Mouse (Mus musculus) heart, adult 2 months (tissue): ENCODE results near the gene Gmppa. TPM values are rescaled to one million over a fixed set of nuclear protein-coding genes. Genes with fewer than 3 reads are reported as not detected.

Source experiments
- DNase-seq, 2 experiments: peaks; one replicate each; pipeline ENCODE4 v3.0.0; 2021
- H3K27ac ChIP-seq: fragments of 200-600 bp; 2 replicates; pipeline ENCODE4 v1.8.1; 2022
- H3K27me3 ChIP-seq: fragments of 200-500 bp; 2 replicates; pipeline ENCODE4 v1.6.1; 2012; ENCODE audit warnings: mild to moderate bottlenecking, low read length, inconsistent platforms, mixed read lengths; ENCODE audit not compliant: control insufficient read depth, insufficient read depth
- H3K36me3 ChIP-seq: fragments of 200-500 bp; 2 replicates; pipeline ENCODE4 v1.6.1; 2012; ENCODE audit warnings: low read length, inconsistent platforms; ENCODE audit not compliant: control insufficient read depth, insufficient read depth
- H3K4me1 ChIP-seq: fragments of 200-500 bp; 2 replicates; pipeline ENCODE4 v1.6.1; 2011; ENCODE audit warnings: low read length; ENCODE audit not compliant: control insufficient read depth, insufficient read depth
- H3K4me3 ChIP-seq: fragments of 200-600 bp; 2 replicates; pipeline ENCODE4 v1.8.1; 2022
- H3K79me2 ChIP-seq: fragments of 200-500 bp; replicated peaks from 2 replicates; pipeline ENCODE4 v1.6.1; 2012; ENCODE audit warnings: mild to moderate bottlenecking, inconsistent platforms, low read length, moderate library complexity, mixed read lengths; ENCODE audit not compliant: control insufficient read depth, insufficient read depth
- H3K9ac ChIP-seq: fragments of 200-500 bp; 2 replicates; pipeline ENCODE4 v1.6.1; 2012; ENCODE audit warnings: low read depth, mild to moderate bottlenecking, control low read depth, inconsistent platforms, low read length, mixed read lengths
- CTCF ChIP-seq: fragments of 200-600 bp; IDR thresholded peaks from 2 replicates; pipeline ENCODE4 v1.8.1; 2022; ENCODE audit warnings: antibody characterized with exemption, mild to moderate bottlenecking, moderate library complexity
- EP300 ChIP-seq: fragments of 200-500 bp; IDR thresholded peaks from 2 replicates; pipeline ENCODE4 v1.6.1; 2011; ENCODE audit warnings: low read depth, low read length, control low read depth; ENCODE audit not compliant: insufficient read depth
- POLR2A ChIP-seq: fragments of 200-500 bp; IDR thresholded peaks from 2 replicates; pipeline ENCODE4 v1.6.1; 2011; ENCODE audit warnings: mild to moderate bottlenecking, low read depth, low read length, control low read depth; ENCODE audit not compliant: insufficient read depth
- WGBS: fragments of 180-500 bp; shearing (Covaris S2); methylation state at CpG from one replicate; pipeline ENCODE4 v1.1.7; 2018; 5-methylcytosine and 5-hydroxymethylcytosine counted together
- intact Hi-C: fragments of 180-260 bp; cut with DNase I; formaldehyde crosslinking; loops from one replicate; pipeline ENCODE4 v1.15.1; 2025
- polyA plus RNA-seq: library from polyadenylated mRNA; depleted of rRNA; stranded (reverse); fragments of >200 nt; gene quantifications from 2 replicates; pipeline ENCODE4 v1.2.3, GENCODE M21; 2012
- total RNA-seq, 2 experiments: library from RNA; stranded (reverse); gene quantifications; 2 replicates each; pipeline ENCODE4 v1.2.3; 2021

Gene Gmppa
- total and polyA plus RNA-seq, 3 experiments = 38.9 to 94.6 (median 39.9) TPM

DNA sequence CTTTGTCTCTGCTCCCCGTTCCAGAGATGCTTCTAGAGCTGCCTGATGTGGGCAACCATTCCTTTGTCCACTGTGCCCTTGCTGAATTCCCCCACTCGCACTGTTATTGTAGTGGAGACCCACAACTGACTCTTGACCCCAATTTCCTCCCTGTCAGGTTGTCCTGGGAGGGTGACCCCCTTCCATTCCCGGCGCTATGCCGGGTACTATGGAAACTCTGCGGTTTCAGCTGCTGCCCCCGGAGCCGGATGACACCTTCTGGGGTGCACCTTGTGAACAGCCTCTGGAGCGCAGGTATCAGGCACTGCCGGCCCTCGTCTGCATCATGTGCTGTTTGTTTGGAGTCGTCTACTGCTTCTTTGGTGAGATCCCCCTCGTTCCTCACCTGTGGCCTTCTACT, 44.3 kb downstream of the Gmppa start:
- H3K4me1 ChIP-seq = peaks cover 4% of the 10 kb centered on the region
- peaks cover 5% of the 10 kb centered on the region for H3K27me3 ChIP-seq
- no peak overlapping the region for H3K4me3 ChIP-seq
- H3K36me3 ChIP-seq = no peaks in the 10 kb centered on the region
- no peak for TF ChIP-seq POLR2A
- TF ChIP-seq CTCF = no peak
- no peak for TF ChIP-seq EP300
- H3K79me2 ChIP-seq = no peaks in the 10 kb centered on the region
- H3K9ac ChIP-seq = no peak overlapping the region
- H3K27ac ChIP-seq = no peak overlapping the region
- intact Hi-C loops = loop anchor here (2.0 kb wide), 1 partner anchor 117 kb away; no protein-coding TSS in a partner anchor
- DNase-seq = no peak
- WGBS = 21% methylated on average over 13 of the region's 13 CpGs

DNA sequence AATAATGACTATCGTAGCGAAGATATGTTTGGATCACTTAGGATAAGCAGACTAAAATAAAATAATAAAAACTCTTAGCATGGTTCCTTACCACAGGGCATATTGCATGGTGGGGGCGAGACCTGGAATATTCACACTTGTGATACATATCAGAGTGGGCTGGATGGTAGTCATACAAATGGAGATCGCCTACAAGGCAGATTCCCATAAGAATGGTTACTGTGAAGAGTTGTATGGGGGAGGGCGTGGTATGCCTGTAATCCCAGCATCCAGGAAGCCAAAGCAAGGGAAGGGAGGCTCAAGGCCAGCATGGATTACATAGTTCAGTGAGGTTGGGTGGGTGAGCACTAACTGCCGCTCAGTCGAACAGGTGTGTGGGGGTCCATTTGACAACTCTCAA, 45.0 kb downstream of the Gmppa start:
- H3K27me3 ChIP-seq = peaks cover 5% of the 10 kb centered on the region
- WGBS = 83% methylated on average over 7 of the region's 7 CpGs
- TF ChIP-seq CTCF = no peak
- no peak for TF ChIP-seq POLR2A
- TF ChIP-seq EP300 = no peak
- intact Hi-C loops = loop anchor here (2.0 kb wide), 1 partner anchor 116 kb away; no protein-coding TSS in a partner anchor
- no peak overlapping the region for H3K4me3 ChIP-seq
- no peak overlapping the region for H3K27ac ChIP-seq
- H3K9ac ChIP-seq = no peak overlapping the region
- peaks cover 4% of the 10 kb centered on the region for H3K4me1 ChIP-seq
- H3K79me2 ChIP-seq = no peaks in the 10 kb centered on the region
- DNase-seq = no peak
- no peaks in the 10 kb centered on the region for H3K36me3 ChIP-seq

DNA sequence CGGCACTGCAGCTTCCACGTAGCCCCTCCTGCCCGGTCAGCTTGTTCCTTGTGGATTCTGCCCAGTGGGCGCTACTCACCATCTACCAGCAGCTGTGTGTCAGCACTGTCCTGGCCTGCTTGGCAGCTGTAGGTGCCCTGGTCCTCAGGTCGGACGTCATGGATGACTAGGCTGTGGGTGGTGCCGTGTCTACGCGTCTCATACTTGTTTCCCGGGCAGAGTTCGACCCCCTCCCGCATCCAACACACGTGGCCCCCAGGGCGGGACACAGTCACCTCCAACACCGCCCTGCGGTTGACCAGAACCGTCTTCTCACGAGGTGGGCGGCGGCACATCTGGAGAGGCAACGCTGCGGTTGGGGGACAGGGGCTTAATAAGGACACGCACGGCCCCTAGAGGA, 50.8 kb downstream of the Gmppa start:
- no peaks in the 10 kb centered on the region for H3K36me3 ChIP-seq

DNA sequence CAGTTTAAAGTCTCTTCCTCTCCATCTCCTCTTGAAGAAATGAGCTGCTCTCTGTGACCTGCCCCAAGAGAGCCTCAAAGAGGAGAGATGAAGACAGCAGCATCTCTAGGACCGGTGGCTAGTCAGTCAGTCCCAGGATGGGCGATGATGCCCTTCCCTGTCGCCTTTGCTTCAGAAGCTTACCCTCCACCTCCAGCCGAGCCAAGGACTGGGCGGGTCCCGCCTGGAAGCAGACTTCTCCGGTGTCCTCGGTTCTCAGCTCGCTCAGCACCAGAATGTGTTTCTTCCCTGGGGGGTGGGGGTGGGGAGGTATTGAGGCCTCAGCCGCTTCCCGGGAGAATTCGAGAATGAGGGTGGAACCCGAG, 51.3 kb downstream of the Gmppa start:
- no peak overlapping the region for H3K9ac ChIP-seq
- no peak for TF ChIP-seq CTCF
- TF ChIP-seq POLR2A = no peak
- no peak for TF ChIP-seq EP300
- peaks cover 5% of the 10 kb centered on the region for H3K27me3 ChIP-seq
- no peaks in the 10 kb centered on the region for H3K36me3 ChIP-seq
- H3K4me1 ChIP-seq = no peaks in the 10 kb centered on the region
- DNase-seq = no peak
- no peaks in the 10 kb centered on the region for H3K79me2 ChIP-seq
- no peak overlapping the region for H3K27ac ChIP-seq
- intact Hi-C loops = no loop called here
- H3K4me3 ChIP-seq = no peak overlapping the region
- WGBS = 53% methylated on average over 13 of the region's 13 CpGs

More for the DNA sequence above, 50.8 kb downstream of the Gmppa start:
- intact Hi-C loops = no loop called here
- Histone ChIP-seq H3K4me1 (no peaks in the 10 kb centered on the region), H3K9ac (no peak overlapping the region), H3K4me3 (no peak overlapping the region), H3K27me3 (peaks cover 5% of the 10 kb centered on the region), H3K79me2 (no peaks in the 10 kb centered on the region), H3K27ac (no peak overlapping the region)
- WGBS = 65% methylated on average over 24 of the region's 24 CpGs
- TF ChIP-seq CTCF = no peak
- TF ChIP-seq POLR2A = no peak
- no peak for TF ChIP-seq EP300
- no peak for DNase-seq

DNA sequence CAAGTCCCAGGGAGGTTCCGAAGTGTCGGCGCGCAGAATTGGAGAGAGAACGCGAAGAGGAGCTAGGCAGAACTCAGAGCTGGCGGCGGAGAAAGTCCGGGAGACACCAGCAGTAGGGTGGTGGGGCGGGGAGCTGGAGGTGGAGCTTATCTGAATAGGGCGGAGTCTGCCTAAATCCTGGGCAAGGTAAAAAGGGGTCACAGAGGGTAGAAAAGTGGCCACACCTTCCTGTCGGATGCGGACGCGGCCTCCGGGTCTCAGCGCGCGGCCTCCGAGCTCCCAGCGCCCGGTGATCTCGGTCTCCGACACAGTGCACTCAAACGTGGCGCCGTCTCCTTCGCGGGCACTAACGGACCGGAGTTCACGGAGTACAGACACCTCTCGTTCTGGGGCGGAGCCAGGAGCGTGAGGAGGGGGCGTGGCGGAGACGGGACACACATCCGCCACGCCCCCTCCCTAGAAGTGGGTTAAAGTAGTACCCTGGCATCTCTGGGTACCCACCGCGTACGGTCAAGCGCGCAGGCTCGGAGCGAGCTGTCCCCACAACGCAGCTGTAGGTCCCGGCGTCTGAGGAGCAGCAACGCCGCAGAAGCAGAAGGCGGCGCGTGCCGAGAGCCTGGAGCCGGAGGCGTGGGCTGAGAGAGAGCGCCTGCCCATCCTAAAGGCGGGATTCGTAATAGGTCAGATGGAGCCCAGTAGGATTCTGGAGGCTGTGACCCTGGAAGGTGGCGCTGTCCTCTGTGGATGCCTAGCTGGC, 51.9 kb downstream of the Gmppa start:
- no peaks in the 10 kb centered on the region for H3K4me1 ChIP-seq
- H3K36me3 ChIP-seq = no peaks in the 10 kb centered on the region
- H3K9ac ChIP-seq = no peak overlapping the region
- H3K79me2 ChIP-seq = no peaks in the 10 kb centered on the region
- intact Hi-C loops = no loop called here
- no peak overlapping the region; the same call in 1 of the 2 replicates for H3K4me3 ChIP-seq
- 31% methylated on average over 62 of the region's 62 CpGs for WGBS
- H3K27me3 ChIP-seq = peaks cover 4% of the 10 kb centered on the region
- TF ChIP-seq CTCF (no peak), POLR2A (no peak), EP300 (no peak)
- no peak overlapping the region for H3K27ac ChIP-seq
- peak; percentile 53 to 56 for DNase-seq

DNA sequence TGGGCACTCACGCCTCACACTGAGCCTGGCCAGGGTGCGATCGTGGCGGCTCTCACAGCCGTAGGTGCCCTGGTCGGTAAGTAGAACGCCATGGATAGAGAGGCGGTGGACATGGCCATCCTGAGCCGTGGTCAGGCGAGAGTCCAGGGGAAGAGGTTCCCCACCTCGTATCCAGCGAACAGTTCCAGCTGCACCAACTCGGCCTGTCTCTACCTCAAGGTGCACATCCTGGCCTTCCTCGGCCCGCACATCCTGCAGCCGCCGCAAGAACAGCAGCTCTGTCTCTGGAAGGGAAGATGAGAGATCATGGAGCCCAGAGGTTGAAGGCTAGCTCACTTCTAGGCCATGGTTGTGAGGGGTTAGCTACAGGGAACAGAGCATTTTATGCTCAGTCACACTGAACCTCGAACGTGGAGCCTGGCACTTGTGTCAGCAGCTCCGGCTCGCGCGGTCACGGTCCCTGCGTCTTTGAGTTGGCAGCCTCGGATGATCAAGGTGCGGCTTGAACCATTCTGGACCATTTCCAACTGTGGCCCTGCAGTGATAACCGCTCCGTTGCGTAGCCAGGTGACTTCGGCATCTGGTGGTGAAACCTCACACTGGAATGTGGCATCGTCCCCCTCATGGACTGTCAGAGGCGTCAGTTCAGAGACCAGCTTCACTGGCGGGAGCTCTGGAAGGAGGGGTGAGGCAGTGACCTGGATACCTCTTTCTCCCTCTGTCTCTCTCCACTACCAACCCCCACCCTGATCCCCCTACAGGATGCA, 55.2 kb downstream of the Gmppa start:
- no peaks in the 10 kb centered on the region for H3K4me1 ChIP-seq
- DNase-seq = no peak
- no peak overlapping the region for H3K4me3 ChIP-seq
- H3K9ac ChIP-seq = no peak overlapping the region
- no peaks in the 10 kb centered on the region for H3K36me3 ChIP-seq
- no peaks in the 10 kb centered on the region for H3K79me2 ChIP-seq
- no peak overlapping the region for H3K27ac ChIP-seq
- intact Hi-C loops = no loop called here
- H3K27me3 ChIP-seq = no peaks in the 10 kb centered on the region; the same call in 1 of the 2 replicates
- 87% methylated on average over 34 of the region's 34 CpGs for WGBS
- no peak for TF ChIP-seq EP300
- no peak for TF ChIP-seq POLR2A
- TF ChIP-seq CTCF = no peak
